In the genomic region with DNA sequence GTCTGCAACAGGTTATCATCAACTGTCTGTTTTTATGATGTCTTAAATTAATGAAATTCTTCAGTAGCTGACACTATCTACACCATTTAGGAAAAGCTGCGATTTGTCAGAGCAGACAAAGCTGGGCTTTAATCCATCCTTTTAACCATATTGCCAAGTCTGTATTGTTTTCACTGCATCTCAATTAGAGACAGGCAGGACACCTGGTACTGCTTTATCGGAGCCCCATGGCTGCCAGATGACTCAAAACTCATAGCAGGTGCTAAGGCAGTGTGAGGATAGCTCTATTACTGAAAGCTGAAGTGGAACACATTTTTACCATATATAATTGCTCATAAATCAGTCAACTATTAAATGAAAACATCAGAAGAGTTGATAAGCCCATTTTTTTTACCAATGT, we compare ENCODE assay signal across 26 mouse cellular contexts. TPM values are rescaled to one million over a fixed set of nuclear protein-coding genes. Genes with fewer than 3 reads are reported as not detected.
A peak's percentile ranks its signal among the peaks of the same experiment; 100 is the strongest.
DNase-seq lines count a peak whose midpoint lies in the region; ATAC-seq and TF ChIP-seq lines count a peak whose summit lies in the region.
"Had no signal": no experiment of that assay in that cellular context is flagged by ENCODE, and none has a peak within 500 bp of the region (broad histone marks: within the 10 kb centered on the region; RNA-seq: fewer than 3 reads in every experiment).

No protein-coding gene starts in this region.

- no peak overlapping the region for H3K4me3 ChIP-seq in embryonic facial prominence, embryonic 11.5 days (ENCODE audit: low read depth, low read length)
- no peak overlapping the region for H3K4me3 ChIP-seq in embryonic facial prominence, embryonic 10.5 days
- no peak overlapping the region for H3K4me3 ChIP-seq in hindbrain, postnatal 0 days (ENCODE audit: low read length)
- H3K4me3 ChIP-seq in hindbrain, embryonic 13.5 days: no peak overlapping the region
- H3K4me3 ChIP-seq: heart, embryonic 10.5 days; neural tube, embryonic 15.5 days; stomach, embryonic 15.5 days had no signal

- H3K9ac ChIP-seq in embryonic facial prominence, embryonic 11.5 days (replicated peaks; ENCODE audit: low read length): no peak overlapping the region
- H3K9ac ChIP-seq in hindbrain, postnatal 0 days (replicated peaks; ENCODE audit: low read length): no peak overlapping the region
- no peak overlapping the region for H3K9ac ChIP-seq in hindbrain, embryonic 13.5 days
- H3K9ac ChIP-seq: liver, embryonic 14.5 days; neural tube, embryonic 15.5 days; stomach, embryonic 15.5 days had no signal

- TF ChIP-seq CTCF in hindbrain, postnatal 0 days (IDR thresholded peaks at IDR 0.05; ENCODE audit: low read depth): no peak

- ATAC-seq in embryonic facial prominence, embryonic 11.5 days (replicated peaks; ENCODE audit: insufficient number of reproducible peaks, low FRiP score, low TSS enrichment, low read depth): no peak
- peak; percentile 82 for ATAC-seq in hindbrain, postnatal 0 days
- no peak for ATAC-seq in hindbrain, embryonic 13.5 days (ENCODE audit: low FRiP score)
- ATAC-seq in megakaryocyte-erythroid progenitor cell, adult 5-6 weeks (replicated peaks; ENCODE audit: low FRiP score, low TSS enrichment, poor library complexity, severe bottlenecking): no peak

- H3K9me3 ChIP-seq in embryonic facial prominence, embryonic 11.5 days (replicated peaks; ENCODE audit: control insufficient read depth, low read length): no peaks in the 10 kb centered on the region
- no peaks in the 10 kb centered on the region for H3K9me3 ChIP-seq in embryonic facial prominence, embryonic 10.5 days
- H3K9me3 ChIP-seq in hindbrain, postnatal 0 days (ENCODE audit: low read length): no peaks in the 10 kb centered on the region
- no peaks in the 10 kb centered on the region for H3K9me3 ChIP-seq in hindbrain, embryonic 13.5 days
- H3K9me3 ChIP-seq: heart, embryonic 10.5 days; neural tube, embryonic 15.5 days; stomach, embryonic 15.5 days had no signal

- peak; percentile 19 for DNase-seq in embryonic facial prominence, embryonic 11.5 days (ENCODE audit: low spot score)
- DNase-seq in embryonic facial prominence, embryonic 10.5 days (ENCODE audit: low spot score): no peak
- DNase-seq in hindbrain, postnatal 0 days (ENCODE audit: low spot score): peak; percentile 49
- peak; percentile 61 for DNase-seq in A20 (ENCODE audit: low read depth, low spot score)
- peak; percentile 49 for DNase-seq in brain, adult 2 months (ENCODE audit: low read depth, low spot score)
- no peak for DNase-seq in right cerebral cortex, postnatal 36 days (ENCODE audit: low spot score in 2 of 2)
- DNase-seq: adrenal gland, adult 2 months; cerebellum, postnatal 36 days; kidney, adult 2 months; kidney, postnatal 14 days; midbrain, embryonic 14.5 days; right cerebral cortex, postnatal 25 days; thymus, adult 2 months had no signal

- no peaks in the 10 kb centered on the region for H3K4me1 ChIP-seq in embryonic facial prominence, embryonic 11.5 days (ENCODE audit: control insufficient read depth, insufficient read depth, low read length)
- H3K4me1 ChIP-seq in embryonic facial prominence, embryonic 10.5 days: peaks cover 10% of the 10 kb centered on the region
- H3K4me1 ChIP-seq in hindbrain, postnatal 0 days (ENCODE audit: insufficient read depth, low read length): 0 out of 2 replicates have a peak, but pooled peaks cover 4% of the 10 kb centered on the region
- H3K4me1 ChIP-seq in hindbrain, embryonic 13.5 days (replicated peaks): no peaks in the 10 kb centered on the region; the same call in 1 of the 2 replicates
- H3K4me1 ChIP-seq: heart, embryonic 10.5 days; stomach, embryonic 15.5 days had no signal

- no peaks in the 10 kb centered on the region for H3K36me3 ChIP-seq in embryonic facial prominence, embryonic 11.5 days (replicated peaks; ENCODE audit: control insufficient read depth, insufficient read depth, low read depth, low read length)
- H3K36me3 ChIP-seq in embryonic facial prominence, embryonic 10.5 days (replicated peaks): no peaks in the 10 kb centered on the region
- H3K36me3 ChIP-seq in hindbrain, postnatal 0 days (ENCODE audit: insufficient read depth, low read length): no peaks in the 10 kb centered on the region
- no peaks in the 10 kb centered on the region for H3K36me3 ChIP-seq in hindbrain, embryonic 13.5 days
- H3K36me3 ChIP-seq: heart, embryonic 10.5 days; neural tube, embryonic 15.5 days; stomach, embryonic 15.5 days had no signal

- no peaks in the 10 kb centered on the region for H3K27me3 ChIP-seq in embryonic facial prominence, embryonic 11.5 days (ENCODE audit: control insufficient read depth, insufficient read depth, low read length)
- no peaks in the 10 kb centered on the region for H3K27me3 ChIP-seq in embryonic facial prominence, embryonic 10.5 days (replicated peaks; ENCODE audit: low read depth, poor library complexity, severe bottlenecking)
- H3K27me3 ChIP-seq in hindbrain, postnatal 0 days (ENCODE audit: insufficient read depth, low read length): no peaks in the 10 kb centered on the region
- peaks cover 4% of the 10 kb centered on the region; the same call in 1 of the 2 replicates for H3K27me3 ChIP-seq in hindbrain, embryonic 13.5 days
- H3K27me3 ChIP-seq: neural tube, embryonic 15.5 days; stomach, embryonic 15.5 days had no signal

- WGBS in embryonic facial prominence, embryonic 11.5 days: 50% methylated on average over 2 of the region's 2 CpGs
- 59% methylated on average over 2 of the region's 2 CpGs for WGBS in embryonic facial prominence, embryonic 10.5 days
- WGBS in hindbrain, postnatal 0 days: 42% methylated on average over 2 of the region's 2 CpGs
- WGBS in hindbrain, embryonic 13.5 days: 55% methylated on average over 2 of the region's 2 CpGs

- H3K27ac ChIP-seq in embryonic facial prominence, embryonic 11.5 days (replicated peaks; ENCODE audit: low read depth, low read length): no peak overlapping the region
- no peak overlapping the region for H3K27ac ChIP-seq in embryonic facial prominence, embryonic 10.5 days (replicated peaks)
- H3K27ac ChIP-seq in hindbrain, postnatal 0 days: no peak overlapping the region
- H3K27ac ChIP-seq in hindbrain, embryonic 13.5 days: no peak overlapping the region
- H3K27ac ChIP-seq: heart, embryonic 10.5 days; liver, embryonic 14.5 days; neural tube, embryonic 15.5 days; stomach, embryonic 15.5 days had no signal

- no peak overlapping the region for H3K4me2 ChIP-seq in embryonic facial prominence, embryonic 11.5 days (ENCODE audit: low read depth, low read length)
- H3K4me2 ChIP-seq in hindbrain, postnatal 0 days (ENCODE audit: low read depth, low read length): no peak overlapping the region
- no peak overlapping the region for H3K4me2 ChIP-seq in hindbrain, embryonic 13.5 days
- H3K4me2 ChIP-seq: neural tube, embryonic 15.5 days; stomach, embryonic 15.5 days had no signal

RNA-seq across cellular contexts. Expression of a gene that starts 21.1 kb away (rescaled TPM):
- 0.28 and 0.48 TPM in 2 replicates for polyA plus RNA-seq in embryonic facial prominence, embryonic 11.5 days (2014; fragmentation: Nextera tagmentation; extraction: Ambion mirVana)
- 0.14 and 0.25 TPM in 2 replicates for polyA plus RNA-seq in embryonic facial prominence, embryonic 10.5 days (2016; fragmentation: Nextera tagmentation; extraction: Ambion mirVana)
- 3.9 and 8.3 TPM in 2 replicates for total RNA-seq in hindbrain, postnatal 0 days (2014; rRNA removed)
- polyA plus RNA-seq in hindbrain, postnatal 0 days (2015; fragmentation: Nextera tagmentation; extraction: Ambion mirVana): 2.5 and 2.7 TPM in 2 replicates
- polyA plus RNA-seq in hindbrain, embryonic 13.5 days (2015; fragmentation: Nextera tagmentation; extraction: Ambion mirVana): 1.2 and 2.8 TPM in 2 replicates
- not detected in 2 replicates for total RNA-seq in megakaryocyte-erythroid progenitor cell, adult 5-6 weeks (2014; fragmentation: Nextera tagmentation)
- 0.28 TPM in 1 of 2 replicates, not detected in the other for total RNA-seq in megakaryocyte-erythroid progenitor cell, adult 5-6 weeks (2017)
- total RNA-seq: gastrocnemius, adult 18-20 months had no signal
- polyA plus RNA-seq: gonadal fat pad, adult 2 months; heart, postnatal 0 days; liver, embryonic 14.5 days had no signal

RNA-seq across cellular contexts. Expression of a gene that starts 55.3 kb away (rescaled TPM):
- polyA plus RNA-seq in embryonic facial prominence, embryonic 11.5 days (2014; fragmentation: Nextera tagmentation; extraction: Ambion mirVana): 0.25 TPM in 2 replicates
- polyA plus RNA-seq in embryonic facial prominence, embryonic 10.5 days (2016; fragmentation: Nextera tagmentation; extraction: Ambion mirVana): not detected in 2 replicates
- total RNA-seq in hindbrain, postnatal 0 days (2014; rRNA removed): 0.10 TPM in 1 of 2 replicates, not detected in the other
- 0.16 and 0.20 TPM in 2 replicates for polyA plus RNA-seq in hindbrain, postnatal 0 days (2015; fragmentation: Nextera tagmentation; extraction: Ambion mirVana)
- not detected in 2 replicates for polyA plus RNA-seq in hindbrain, embryonic 13.5 days (2015; fragmentation: Nextera tagmentation; extraction: Ambion mirVana)
- total RNA-seq in megakaryocyte-erythroid progenitor cell, adult 5-6 weeks (2014; fragmentation: Nextera tagmentation): not detected in 2 replicates
- not detected in 2 replicates for total RNA-seq in megakaryocyte-erythroid progenitor cell, adult 5-6 weeks (2017)
- total RNA-seq: layer of hippocampus, postnatal 14 days; left cerebral cortex, postnatal 10 days had no signal
- polyA plus RNA-seq: adrenal gland, adult 2 months; heart, embryonic 10.5 days; heart, postnatal 0 days; limb, embryonic 14.5 days; liver, embryonic 14.5 days; lung, embryonic 16.5 days; midbrain, embryonic 14.5 days had no signal

Comparison
In these comparisons a context has a peak if more than half of its experiments do, and no peak if none do; other contexts are left out.
1. DNase-seq: peak in embryonic facial prominence, embryonic 11.5 days (single experiment), hindbrain, postnatal 0 days (single experiment), A20 (single experiment) and brain, adult 2 months (single experiment); none in embryonic facial prominence, embryonic 10.5 days (single experiment) and right cerebral cortex, postnatal 36 days (0 of 2).